Mouse (Mus musculus) thymus, adult 2 months (tissue): ENCODE results near the gene Nucb1.

ENCODE experiments used
- CTCF ChIP-seq: fragments of 200-500 bp; IDR thresholded peaks from 2 replicates; pipeline ENCODE4 v1.5.1; 2012; ENCODE audit warnings: mild to moderate bottlenecking, control low read depth, low read length, moderate library complexity, borderline replicate concordance; ENCODE audit not compliant: control insufficient read depth, poor library complexity, insufficient read depth; ENCODE audit errors: extremely low read depth
- POLR2A ChIP-seq: fragments of 200-500 bp; IDR thresholded peaks from 2 replicates; pipeline ENCODE4 v1.6.1; 2012; ENCODE audit warnings: mild to moderate bottlenecking, low read length, control low read depth, moderate library complexity; ENCODE audit not compliant: control insufficient read depth, poor library complexity, insufficient read depth; ENCODE audit errors: extremely low read depth

DNA sequence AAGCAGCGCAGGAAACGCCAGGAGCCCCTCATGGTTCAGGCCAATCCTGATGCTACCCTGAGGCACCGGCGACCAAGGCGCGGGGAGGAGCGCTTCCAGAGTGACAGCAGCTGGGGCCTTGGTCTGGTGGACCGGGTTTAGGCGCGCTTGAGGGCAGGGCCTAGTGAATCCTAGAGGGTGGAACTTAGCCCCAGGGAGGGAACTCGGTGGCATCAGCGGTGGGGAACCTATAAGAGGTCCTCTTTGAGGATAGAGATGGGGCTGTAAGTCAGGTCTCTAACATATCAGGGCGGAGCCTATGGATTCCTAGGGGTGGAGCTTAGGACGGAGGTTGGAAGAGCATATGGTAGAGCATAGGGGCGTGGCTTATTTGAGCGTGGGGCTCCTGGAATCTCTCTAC is 5.2 kb upstream of the Nucb1 start:
- no peak for TF ChIP-seq CTCF
- no peak for TF ChIP-seq POLR2A
